Mouse (Mus musculus) small intestine, adult 2 months (tissue): Measurements from ENCODE around the gene 4921507P07Rik.

Source experiments
- CTCF ChIP-seq: fragments of 200-500 bp; IDR thresholded peaks from 2 replicates; pipeline ENCODE4 v1.5.1; 2012; ENCODE audit warnings: low read depth, mild to moderate bottlenecking, control low read depth, inconsistent platforms, low read length, moderate library complexity, mixed read lengths; ENCODE audit not compliant: insufficient replicate concordance, insufficient read length; ENCODE audit errors: extremely low read depth
- POLR2A ChIP-seq: fragments of 200-500 bp; IDR thresholded peaks from 2 replicates; pipeline ENCODE4 v1.6.1; 2012; ENCODE audit warnings: low read depth, mild to moderate bottlenecking, control low read depth, inconsistent platforms, low read length, moderate library complexity

GRCm38 (mm10) chr6:50571661-50572060 is 24.8 kb downstream of the 4921507P07Rik start:
- TF ChIP-seq POLR2A (no peak), CTCF (no peak)
